Mouse (Mus musculus) urinary bladder, postnatal 0 days (tissue): ENCODE data around the gene Dynll2. TPM values are rescaled to one million over a fixed set of nuclear protein-coding genes. Genes with fewer than 3 reads are reported as not detected.

Experiments
- polyA plus RNA-seq: library from polyadenylated mRNA; unstranded; fragments of >200 nt; fragmentation: Nextera tagmentation; extraction: Ambion mirVana; gene quantifications from 2 replicates; pipeline ENCODE4 v1.2.1, GENCODE M21; 2015

Gene Dynll2
- 15.8 and 17.7 TPM in 2 replicates for polyA plus RNA-seq

DNA sequence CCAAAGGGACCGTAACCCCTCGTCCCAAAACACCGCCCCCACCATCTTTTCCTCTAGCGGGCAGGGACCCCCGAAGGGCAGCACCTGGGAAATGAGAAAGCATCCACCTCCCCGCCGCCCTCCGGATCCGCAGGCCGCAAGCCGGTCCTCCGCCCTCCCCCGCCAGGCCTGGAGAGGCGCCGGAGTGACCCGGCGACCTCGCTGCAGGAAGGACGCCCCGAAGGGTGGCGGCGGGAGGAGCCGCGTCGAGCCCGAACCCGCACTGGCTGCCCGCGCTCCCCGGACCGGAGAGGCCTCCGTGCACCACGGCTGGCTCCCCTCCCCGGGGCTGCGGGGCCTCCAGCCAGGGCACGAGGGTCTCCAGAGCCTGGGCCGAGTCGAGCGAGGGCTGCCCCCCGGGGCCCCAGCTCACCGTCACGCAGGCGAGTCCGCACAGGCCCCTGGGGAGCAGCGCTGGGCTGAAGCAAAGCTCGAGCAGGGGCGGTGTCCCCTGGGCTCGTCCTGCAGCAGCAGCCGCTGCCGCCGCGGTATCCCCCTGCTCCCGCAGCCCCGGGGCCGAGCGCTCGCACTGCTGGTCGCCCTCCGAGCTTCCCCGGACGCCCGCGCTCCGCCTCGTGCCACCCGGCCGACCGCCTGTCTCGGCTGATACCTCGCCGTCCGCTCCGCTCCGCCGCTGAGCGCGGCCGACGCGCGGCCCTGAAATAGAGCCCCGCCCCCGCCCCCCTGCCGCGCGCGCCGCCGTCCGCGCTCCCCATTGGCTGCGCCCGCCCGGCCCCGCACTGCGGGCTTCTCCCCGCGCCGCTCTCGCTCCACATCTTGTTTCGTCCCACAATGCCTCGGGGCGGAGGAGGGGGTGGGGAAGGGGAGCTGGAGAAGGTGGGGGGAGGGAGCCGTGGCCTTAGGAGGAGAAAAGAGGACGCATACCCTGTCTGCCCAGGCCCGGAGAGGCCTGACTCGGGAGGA is at the start of gene Dynll2:
TSS of gene Dynll2 (minus strand) at position 703 of the 963 bp plus-strand sequence.

Other genes starting within 250 kb of the Dynll2 start
- 81.5 and 98.9 TPM in 2 replicates for gene Supt4a, start 250.0 kb downstream of the Dynll2 start, polyA plus RNA-seq
- 0.45 and 0.86 TPM in 2 replicates for gene Tspoap1, start 227.0 kb downstream of the Dynll2 start, polyA plus RNA-seq
- 1.2 and 1.8 TPM in 2 replicates for gene Mpo, start 194.0 kb downstream of the Dynll2 start, polyA plus RNA-seq
- gene Lpo, start 159.2 kb downstream of the Dynll2 start, polyA plus RNA-seq, result not detected in 2 replicates
- gene Mks1, start 134.3 kb downstream of the Dynll2 start, polyA plus RNA-seq, result 4.1 and 5.7 TPM in 2 replicates
- gene Epx, start 112.0 kb downstream of the Dynll2 start, polyA plus RNA-seq, result 0.45 and 0.66 TPM in 2 replicates
- not detected in 2 replicates for gene Olfr462, start 95.3 kb downstream of the Dynll2 start, polyA plus RNA-seq
- gene Olfr463, start 90.1 kb downstream of the Dynll2 start, polyA plus RNA-seq, result not detected in 2 replicates
- not detected in 2 replicates for gene Olfr464, start 66.6 kb downstream of the Dynll2 start, polyA plus RNA-seq
- gene Srsf1, start 59.8 kb upstream of the Dynll2 start, polyA plus RNA-seq, result 87.6 and 103 TPM in 2 replicates
- 22.1 and 25.2 TPM in 2 replicates for gene Vezf1, start 80.7 kb upstream of the Dynll2 start, polyA plus RNA-seq
- 26.6 and 35.0 TPM in 2 replicates for gene Cuedc1, start 110.5 kb upstream of the Dynll2 start, polyA plus RNA-seq
- gene Mrps23, start 216.9 kb upstream of the Dynll2 start, polyA plus RNA-seq, result 38.9 and 45.0 TPM in 2 replicates